Mouse (Mus musculus) heart, adult 2 months (tissue): ENCODE results near the gene Hoxc13. TPM values are rescaled to one million over a fixed set of nuclear protein-coding genes. Genes with fewer than 3 reads are reported as not detected.

ENCODE experiments used
- DNase-seq, 2 experiments: peaks; one replicate each; pipeline ENCODE4 v3.0.0; 2021
- H3K27ac ChIP-seq: fragments of 200-600 bp; 2 replicates; pipeline ENCODE4 v1.8.1; 2022
- H3K27me3 ChIP-seq: fragments of 200-500 bp; 2 replicates; pipeline ENCODE4 v1.6.1; 2012; ENCODE audit warnings: mild to moderate bottlenecking, low read length, inconsistent platforms, mixed read lengths; ENCODE audit not compliant: control insufficient read depth, insufficient read depth
- H3K36me3 ChIP-seq: fragments of 200-500 bp; 2 replicates; pipeline ENCODE4 v1.6.1; 2012; ENCODE audit warnings: low read length, inconsistent platforms; ENCODE audit not compliant: control insufficient read depth, insufficient read depth
- H3K4me1 ChIP-seq: fragments of 200-500 bp; 2 replicates; pipeline ENCODE4 v1.6.1; 2011; ENCODE audit warnings: low read length; ENCODE audit not compliant: control insufficient read depth, insufficient read depth
- H3K4me3 ChIP-seq: fragments of 200-600 bp; 2 replicates; pipeline ENCODE4 v1.8.1; 2022
- H3K79me2 ChIP-seq: fragments of 200-500 bp; replicated peaks from 2 replicates; pipeline ENCODE4 v1.6.1; 2012; ENCODE audit warnings: mild to moderate bottlenecking, inconsistent platforms, low read length, moderate library complexity, mixed read lengths; ENCODE audit not compliant: control insufficient read depth, insufficient read depth
- H3K9ac ChIP-seq: fragments of 200-500 bp; 2 replicates; pipeline ENCODE4 v1.6.1; 2012; ENCODE audit warnings: low read depth, mild to moderate bottlenecking, control low read depth, inconsistent platforms, low read length, mixed read lengths
- CTCF ChIP-seq: fragments of 200-600 bp; IDR thresholded peaks from 2 replicates; pipeline ENCODE4 v1.8.1; 2022; ENCODE audit warnings: antibody characterized with exemption, mild to moderate bottlenecking, moderate library complexity
- EP300 ChIP-seq: fragments of 200-500 bp; IDR thresholded peaks from 2 replicates; pipeline ENCODE4 v1.6.1; 2011; ENCODE audit warnings: low read depth, low read length, control low read depth; ENCODE audit not compliant: insufficient read depth
- POLR2A ChIP-seq: fragments of 200-500 bp; IDR thresholded peaks from 2 replicates; pipeline ENCODE4 v1.6.1; 2011; ENCODE audit warnings: mild to moderate bottlenecking, low read depth, low read length, control low read depth; ENCODE audit not compliant: insufficient read depth
- WGBS: fragments of 180-500 bp; shearing (Covaris S2); methylation state at CpG from one replicate; pipeline ENCODE4 v1.1.7; 2018; 5-methylcytosine and 5-hydroxymethylcytosine counted together
- intact Hi-C: fragments of 180-260 bp; cut with DNase I; formaldehyde crosslinking; loops from one replicate; pipeline ENCODE4 v1.15.1; 2025
- long read RNA-seq: library from polyadenylated mRNA; stranded (forward); transcript quantifications from one replicate; pipeline ENCODE4 v2.0.0, GENCODE M21; 2021
- polyA plus RNA-seq: library from polyadenylated mRNA; depleted of rRNA; stranded (reverse); fragments of >200 nt; gene quantifications from 2 replicates; pipeline ENCODE4 v1.2.3, GENCODE M21; 2012; rRNA removed
- total RNA-seq, 2 experiments: library from RNA; stranded (reverse); gene quantifications; 2 replicates each; pipeline ENCODE4 v1.2.3; 2021

Gene Hoxc13
- not detected for total RNA-seq
- not detected in 2 replicates for polyA plus RNA-seq
- long read RNA-seq: 0 reads

DNA sequence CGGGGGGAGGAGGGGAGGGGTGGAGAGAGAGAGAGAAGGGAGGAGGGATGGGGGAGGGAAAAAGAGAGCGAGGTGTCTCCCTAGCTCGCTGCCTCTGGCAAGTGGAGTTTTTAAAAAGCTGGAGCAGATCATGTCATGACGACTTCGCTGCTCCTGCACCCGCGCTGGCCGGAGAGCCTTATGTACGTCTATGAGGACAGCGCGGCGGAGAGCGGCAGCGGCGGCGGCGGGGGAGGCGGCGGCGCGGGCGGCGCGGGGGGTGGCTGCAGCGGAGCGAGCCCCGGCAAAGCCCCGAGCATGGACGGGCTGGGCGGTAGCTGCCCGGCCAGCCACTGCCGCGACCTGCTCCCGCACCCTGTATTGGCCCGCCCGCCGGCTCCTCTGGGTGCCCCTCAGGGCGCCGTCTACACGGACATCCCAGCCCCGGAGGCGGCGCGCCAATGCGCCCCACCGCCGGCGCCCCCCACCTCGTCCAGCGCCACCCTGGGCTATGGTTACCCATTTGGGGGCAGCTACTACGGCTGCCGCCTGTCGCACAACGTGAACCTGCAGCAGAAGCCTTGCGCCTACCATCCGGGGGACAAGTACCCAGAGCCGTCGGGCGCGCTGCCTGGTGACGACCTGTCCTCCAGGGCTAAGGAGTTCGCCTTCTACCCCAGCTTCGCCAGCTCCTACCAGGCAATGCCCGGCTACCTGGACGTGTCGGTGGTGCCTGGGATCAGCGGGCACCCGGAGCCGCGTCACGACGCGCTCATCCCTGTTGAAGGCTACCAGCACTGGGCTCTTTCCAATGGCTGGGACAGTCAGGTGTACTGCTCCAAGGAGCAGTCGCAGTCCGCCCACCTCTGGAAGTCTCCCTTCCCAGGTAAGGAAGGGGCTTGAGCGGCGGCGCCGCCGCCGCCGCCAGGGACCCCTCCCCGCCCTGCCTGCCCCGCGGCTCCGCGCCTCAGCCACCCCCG lies at the start of gene Hoxc13:
Hoxc13 (plus strand) TSS at position 51 of the 959 bp plus-strand sequence.
- H3K9ac ChIP-seq: no peak within 1 kb of the TSS
- DNase-seq: no peak
- TF ChIP-seq EP300 (no peak), CTCF (no peak), POLR2A (no peak)
- H3K36me3 ChIP-seq: no peaks in the 10 kb centered on the region
- 2% methylated on average over 83 of the region's 88 CpGs for WGBS
- peaks cover 30% of the 10 kb centered on the region for H3K27me3 ChIP-seq
- no peaks in the 10 kb centered on the region for H3K4me1 ChIP-seq
- H3K27ac ChIP-seq: no peak within 1 kb of the TSS
- no peaks in the 10 kb centered on the region for H3K79me2 ChIP-seq
- H3K4me3 ChIP-seq: no peak within 1 kb of the TSS
- intact Hi-C loops: no loop called here

DNA sequence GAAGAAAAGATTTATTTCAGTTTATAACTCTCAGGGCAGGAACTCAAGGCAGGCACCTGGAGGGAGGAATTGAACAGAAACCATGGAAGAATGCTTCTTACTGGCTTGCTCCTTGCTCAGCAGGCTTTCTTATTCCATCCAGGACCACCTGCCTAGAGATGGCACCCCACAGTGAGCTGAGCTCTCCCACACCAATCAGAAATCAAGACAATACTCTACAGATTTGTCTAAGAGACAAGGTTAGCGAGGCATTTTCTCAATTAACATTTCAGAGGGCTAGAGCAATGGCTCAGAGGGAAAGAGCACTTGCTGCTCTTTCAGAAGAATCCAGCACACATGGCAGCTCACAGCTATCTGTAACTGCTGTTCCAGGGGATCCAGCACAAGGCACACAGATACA lies 35.1 kb upstream of the Hoxc13 start:
- TF ChIP-seq CTCF: no peak
- 32% methylated on average over 1 of the region's 1 CpGs for WGBS
- intact Hi-C loops: no loop called here

DNA sequence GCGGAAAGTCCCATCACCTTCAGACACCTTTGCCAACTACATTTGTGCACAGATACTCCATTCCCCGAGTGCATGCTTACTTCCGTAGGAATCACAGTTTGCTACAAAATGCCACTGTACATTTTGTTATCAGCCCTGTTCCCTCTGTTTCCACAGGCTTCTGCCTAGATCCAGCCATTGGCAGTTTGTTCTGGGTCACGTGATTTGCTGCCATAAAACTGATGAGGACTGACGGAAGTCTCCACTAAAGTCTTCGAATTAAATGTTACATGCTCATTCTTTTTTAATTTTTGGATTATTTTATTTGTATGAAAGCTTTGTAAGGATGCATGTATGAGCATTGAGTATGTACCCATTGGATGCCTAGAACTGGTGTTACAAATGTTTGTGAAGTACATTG lies 25.8 kb upstream of the Hoxc13 start:
- no peak overlapping the region for H3K27ac ChIP-seq
- no peak overlapping the region for H3K9ac ChIP-seq
- intact Hi-C loops: no loop called here
- WGBS: 75% methylated on average over 6 of the region's 6 CpGs
- no peaks in the 10 kb centered on the region for H3K4me1 ChIP-seq
- no peaks in the 10 kb centered on the region for H3K36me3 ChIP-seq
- H3K4me3 ChIP-seq: no peak overlapping the region
- no peak for DNase-seq
- H3K27me3 ChIP-seq: peaks cover 3% of the 10 kb centered on the region; the same call in 1 of the 2 replicates
- TF ChIP-seq POLR2A: no peak
- no peak for TF ChIP-seq EP300
- no peak for TF ChIP-seq CTCF
- H3K79me2 ChIP-seq: no peaks in the 10 kb centered on the region

More for the DNA sequence above, 35.1 kb upstream of the Hoxc13 start:
- Histone ChIP-seq H3K27ac (no peak overlapping the region), H3K4me1 (no peaks in the 10 kb centered on the region), H3K9ac (no peak overlapping the region), H3K4me3 (no peak overlapping the region), H3K79me2 (no peaks in the 10 kb centered on the region), H3K36me3 (no peaks in the 10 kb centered on the region), H3K27me3 (0 out of 2 replicates have a peak, but pooled peaks cover 1% of the 10 kb centered on the region)
- no peak for DNase-seq

DNA sequence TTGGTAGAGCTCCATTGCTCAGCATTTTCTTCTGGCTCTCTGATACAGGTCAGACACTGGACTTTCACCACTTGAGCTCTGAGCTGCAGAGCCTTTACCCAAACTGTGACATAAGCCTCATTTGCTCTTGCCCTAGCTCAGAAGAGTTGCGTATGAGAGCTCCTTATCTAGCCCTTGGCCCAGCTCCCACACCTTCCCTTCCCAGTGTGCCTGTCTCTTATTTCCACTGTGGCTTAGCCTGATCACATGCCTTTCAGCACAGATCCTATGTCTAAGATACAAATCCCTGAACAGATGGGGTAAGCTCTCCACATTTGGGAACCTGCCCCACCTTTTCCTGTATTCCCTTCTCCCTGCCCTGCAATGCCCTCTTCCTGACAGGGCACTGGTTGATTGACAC lies 16.0 kb upstream of the Hoxc13 start:
- H3K27me3 ChIP-seq: peaks cover 8% of the 10 kb centered on the region
- no peak overlapping the region for H3K4me3 ChIP-seq
- intact Hi-C loops: no loop called here

DNA sequence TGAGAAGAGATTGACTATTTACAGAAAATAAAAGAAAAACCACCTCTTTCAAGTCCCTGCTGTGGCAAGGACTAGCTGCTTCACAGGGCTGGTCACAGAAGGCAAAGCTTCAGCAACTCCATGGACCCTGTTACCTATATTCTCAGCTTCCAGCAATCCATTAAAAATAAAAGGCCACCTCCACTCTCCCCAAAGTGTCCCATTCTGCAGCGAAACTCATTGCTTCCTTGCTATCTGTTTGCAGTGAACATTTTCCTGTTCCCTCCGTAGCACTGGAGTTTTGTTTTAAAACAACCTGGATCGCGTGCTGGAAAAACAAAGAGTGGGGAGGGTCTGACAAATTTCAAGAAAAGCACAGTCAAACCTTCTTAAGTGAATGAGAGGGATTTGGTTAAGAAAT lies 11.4 kb upstream of the Hoxc13 start:
- intact Hi-C loops: no loop called here

More for the DNA sequence above, 16.0 kb upstream of the Hoxc13 start:
- TF ChIP-seq POLR2A (no peak), CTCF (no peak), EP300 (no peak)
- H3K36me3 ChIP-seq: no peaks in the 10 kb centered on the region
- H3K79me2 ChIP-seq: no peaks in the 10 kb centered on the region
- DNase-seq: no peak
- 13% methylated on average over 1 of the region's 1 CpGs for WGBS
- H3K27ac ChIP-seq: no peak overlapping the region
- H3K9ac ChIP-seq: no peak overlapping the region
- no peaks in the 10 kb centered on the region for H3K4me1 ChIP-seq

DNA sequence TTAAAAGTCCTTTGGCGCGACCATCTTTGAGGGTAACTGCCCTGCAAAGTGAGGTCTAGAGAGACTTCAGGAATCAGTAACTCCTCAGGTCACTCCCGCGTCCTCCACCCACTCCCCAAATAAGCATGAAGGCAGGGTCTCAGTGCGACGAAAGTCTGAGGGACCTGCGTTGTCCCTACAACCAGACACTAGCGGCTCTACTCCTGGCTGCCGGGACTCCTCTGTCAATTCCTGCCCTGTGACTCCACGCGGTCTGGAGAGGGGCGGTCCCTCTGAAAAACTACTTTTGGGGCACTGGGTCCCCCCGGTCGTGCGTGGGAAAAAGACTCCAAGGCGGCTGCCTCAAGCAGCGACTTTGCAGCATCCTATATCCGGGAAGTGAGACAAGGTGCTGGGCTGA lies 10.9 kb upstream of the Hoxc13 start:
- Histone ChIP-seq H3K36me3 (no peaks in the 10 kb centered on the region), H3K27ac (no peak overlapping the region), H3K9ac (no peak overlapping the region), H3K4me1 (no peaks in the 10 kb centered on the region), H3K27me3 (peaks cover 16% of the 10 kb centered on the region), H3K79me2 (no peaks in the 10 kb centered on the region), H3K4me3 (no peak overlapping the region)
- intact Hi-C loops: no loop called here
- WGBS: under 1% methylated on average over 18 of the region's 18 CpGs
- no peak for DNase-seq
- TF ChIP-seq CTCF (no peak), POLR2A (no peak), EP300 (no peak)

More for the DNA sequence above, 11.4 kb upstream of the Hoxc13 start:
- TF ChIP-seq EP300 (no peak), POLR2A (no peak), CTCF (no peak)
- H3K4me1 ChIP-seq: no peaks in the 10 kb centered on the region
- H3K27ac ChIP-seq: no peak overlapping the region
- no peaks in the 10 kb centered on the region for H3K36me3 ChIP-seq
- no peaks in the 10 kb centered on the region for H3K79me2 ChIP-seq
- H3K27me3 ChIP-seq: peaks cover 16% of the 10 kb centered on the region
- no peak overlapping the region for H3K9ac ChIP-seq
- WGBS: 5% methylated on average over 4 of the region's 4 CpGs
- H3K4me3 ChIP-seq: no peak overlapping the region
- no peak for DNase-seq
